Mouse (Mus musculus) limb, embryonic 15.5 days (tissue): ENCODE measurements around the gene Strn4. TPM values are rescaled to one million over a fixed set of nuclear protein-coding genes. Genes with fewer than 3 reads are reported as not detected.

Experiments
- ATAC-seq: fragments of 200-750 bp; cut with Nextera tagmentation; 2 replicates; pipeline ENCODE4 v1.8.0; 2017; ENCODE audit warnings: low read depth, moderate TSS enrichment; ENCODE audit not compliant: insufficient number of reproducible peaks, low FRiP score, low TSS enrichment
- H3K27ac ChIP-seq: fragments of 300-500 bp; sonication (generic); 2 replicates; pipeline ENCODE4 v1.5.1; 2015; ENCODE audit warnings: moderate library complexity, mild to moderate bottlenecking, inconsistent platforms
- H3K27me3 ChIP-seq: fragments of 300-500 bp; sonication (generic); 2 replicates; pipeline ENCODE4 v1.6.1; 2015; ENCODE audit warnings: inconsistent platforms
- H3K36me3 ChIP-seq: fragments of 300-500 bp; sonication (generic); 2 replicates; pipeline ENCODE4 v1.6.1; 2015; ENCODE audit warnings: inconsistent platforms
- H3K4me1 ChIP-seq: fragments of 300-500 bp; sonication (generic); 2 replicates; pipeline ENCODE4 v1.6.1; 2015; ENCODE audit warnings: inconsistent platforms
- H3K4me2 ChIP-seq: fragments of 300-500 bp; sonication (generic); 2 replicates; pipeline ENCODE4 v1.6.1; 2015; ENCODE audit warnings: mild to moderate bottlenecking, inconsistent platforms
- H3K4me3 ChIP-seq: fragments of 300-500 bp; sonication (generic); 2 replicates; pipeline ENCODE4 v1.5.1; 2015; ENCODE audit warnings: mild to moderate bottlenecking, inconsistent platforms
- H3K9ac ChIP-seq: fragments of 300-500 bp; sonication (generic); 2 replicates; pipeline ENCODE4 v1.6.1; 2015; ENCODE audit warnings: inconsistent platforms
- H3K9me3 ChIP-seq: fragments of 300-500 bp; sonication (generic); 2 replicates; pipeline ENCODE4 v1.6.1; 2016; ENCODE audit warnings: inconsistent platforms
- WGBS: fragments of 180-500 bp; shearing (Covaris S2); methylation state at CpG from one replicate; pipeline ENCODE4 v1.1.7; 2015; 5-methylcytosine and 5-hydroxymethylcytosine counted together
- polyA plus RNA-seq: library from polyadenylated mRNA; unstranded; fragments of >200 nt; fragmentation: Nextera tagmentation; extraction: Ambion mirVana; gene quantifications from 2 replicates; pipeline ENCODE4 v1.2.1, GENCODE M21; 2015

The Strn4 gene
- polyA plus RNA-seq, 1 experiment from 2014 or later, result 96.1 TPM

GRCm38 (mm10) chr7:16845072-16845819 is 29.6 kb downstream of the Strn4 start:
- H3K9ac ChIP-seq, result peak overlapping the region; percentile 40
- H3K4me3 ChIP-seq, result peak overlapping the region; percentile 62
- 0 out of 2 replicates have a peak, but pooled peaks have one; percentile 7 for ATAC-seq
- peak overlapping the region; percentile 89 for H3K27ac ChIP-seq
- peaks cover 36% of the 10 kb centered on the region for H3K4me1 ChIP-seq
- 12% methylated on average over 14 of the region's 14 CpGs for WGBS
- peak overlapping the region; percentile 92 for H3K4me2 ChIP-seq
- H3K9me3 ChIP-seq, result no peaks in the 10 kb centered on the region
- H3K36me3 ChIP-seq, result peaks cover 45% of the 10 kb centered on the region
- no peaks in the 10 kb centered on the region for H3K27me3 ChIP-seq

DNA sequence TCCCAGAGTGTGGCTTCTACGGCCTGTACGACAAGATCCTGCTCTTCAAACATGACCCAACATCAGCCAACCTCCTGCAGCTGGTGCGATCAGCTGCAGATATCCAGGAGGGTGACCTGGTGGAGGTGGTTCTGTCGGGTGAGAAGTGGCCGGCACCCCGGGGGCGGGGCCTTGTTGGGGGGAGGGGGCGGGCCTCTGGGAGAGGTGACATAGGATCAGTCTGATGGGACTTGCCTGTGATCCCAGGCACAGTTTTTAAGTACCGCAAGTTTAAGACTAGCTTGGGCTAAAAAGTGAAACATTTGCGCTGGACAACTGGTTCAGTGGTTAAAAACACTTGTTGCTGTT is 30.1 kb downstream of the Strn4 start:
- no peaks in the 10 kb centered on the region for H3K9me3 ChIP-seq
- H3K4me3 ChIP-seq, result peak overlapping the region; percentile 62
- no peak for ATAC-seq
- peak overlapping the region; percentile 92 for H3K4me2 ChIP-seq
- H3K4me1 ChIP-seq, result peaks cover 36% of the 10 kb centered on the region
- H3K9ac ChIP-seq, result peak overlapping the region; percentile 40; the same call in 1 of the 2 replicates
- 34% methylated on average over 10 of the region's 10 CpGs for WGBS
- peak overlapping the region; percentile 89 for H3K27ac ChIP-seq
- H3K36me3 ChIP-seq, result peaks cover 45% of the 10 kb centered on the region
- no peaks in the 10 kb centered on the region for H3K27me3 ChIP-seq

DNA sequence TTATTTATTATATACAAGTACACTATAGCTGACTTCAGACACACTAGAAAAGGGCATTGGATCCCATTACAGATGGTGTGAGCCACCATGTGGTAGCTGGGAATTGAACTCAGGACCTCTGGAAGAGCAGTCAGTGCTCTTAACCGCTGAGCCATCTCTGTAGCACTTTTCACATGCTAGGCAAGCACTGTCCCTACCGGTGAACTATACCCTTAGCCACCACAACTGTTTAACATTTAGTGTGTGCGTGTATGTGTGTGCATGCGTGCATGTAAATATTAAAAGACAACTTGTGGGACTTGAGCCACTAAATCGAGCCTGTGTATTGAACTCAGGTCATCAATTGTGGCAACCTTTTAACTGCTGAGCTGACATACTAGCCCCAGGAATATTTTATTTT is 31.1 kb downstream of the Strn4 start:
- Histone ChIP-seq H3K36me3 (peaks cover 43% of the 10 kb centered on the region), H3K9me3 (no peaks in the 10 kb centered on the region), H3K9ac (no peak overlapping the region), H3K27me3 (no peaks in the 10 kb centered on the region), H3K4me2 (no peak overlapping the region), H3K4me3 (no peak overlapping the region), H3K4me1 (peaks cover 30% of the 10 kb centered on the region), H3K27ac (no peak overlapping the region)
- no peak for ATAC-seq
- WGBS, result 95% methylated on average over 5 of the region's 5 CpGs

GRCm38 (mm10) chr7:16847507-16847906 is 31.8 kb downstream of the Strn4 start:
- WGBS, result 87% methylated on average over 19 of the region's 19 CpGs
- ATAC-seq, result no peak
- H3K36me3 ChIP-seq, result peaks cover 49% of the 10 kb centered on the region

DNA sequence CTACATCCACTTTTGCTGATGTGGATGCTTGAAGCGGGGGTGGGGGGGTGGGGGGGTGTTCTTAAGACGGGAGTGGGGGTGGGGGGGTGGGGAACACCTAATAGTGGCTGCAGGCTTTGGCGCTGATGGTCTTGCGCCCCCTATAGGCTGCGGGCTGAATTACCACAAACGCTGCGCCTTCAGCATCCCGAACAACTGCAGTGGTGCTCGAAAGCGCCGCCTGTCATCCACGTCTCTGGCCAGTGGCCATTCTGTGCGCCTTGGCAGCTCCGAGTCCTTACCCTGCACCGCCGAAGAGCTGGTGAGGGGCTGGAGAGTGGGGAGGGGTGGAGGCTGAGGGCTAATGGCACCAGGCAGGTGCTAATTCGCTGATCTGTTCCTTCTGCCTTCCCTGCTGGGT is 32.9 kb downstream of the Strn4 start:
- Histone ChIP-seq H3K36me3 (peaks cover 55% of the 10 kb centered on the region), H3K4me3 (no peak overlapping the region), H3K27me3 (no peaks in the 10 kb centered on the region), H3K27ac (no peak overlapping the region), H3K4me2 (no peak overlapping the region), H3K4me1 (peaks cover 25% of the 10 kb centered on the region), H3K9ac (no peak overlapping the region), H3K9me3 (no peaks in the 10 kb centered on the region)
- ATAC-seq, result no peak
- 33% methylated on average over 17 of the region's 17 CpGs for WGBS

More at GRCm38 (mm10) chr7:16847507-16847906, 31.8 kb downstream of the Strn4 start:
- no peak overlapping the region for H3K4me2 ChIP-seq
- no peak overlapping the region for H3K9ac ChIP-seq
- no peaks in the 10 kb centered on the region for H3K9me3 ChIP-seq
- peaks cover 27% of the 10 kb centered on the region for H3K4me1 ChIP-seq
- no peak overlapping the region for H3K4me3 ChIP-seq
- no peaks in the 10 kb centered on the region for H3K27me3 ChIP-seq
- H3K27ac ChIP-seq, result no peak overlapping the region

DNA sequence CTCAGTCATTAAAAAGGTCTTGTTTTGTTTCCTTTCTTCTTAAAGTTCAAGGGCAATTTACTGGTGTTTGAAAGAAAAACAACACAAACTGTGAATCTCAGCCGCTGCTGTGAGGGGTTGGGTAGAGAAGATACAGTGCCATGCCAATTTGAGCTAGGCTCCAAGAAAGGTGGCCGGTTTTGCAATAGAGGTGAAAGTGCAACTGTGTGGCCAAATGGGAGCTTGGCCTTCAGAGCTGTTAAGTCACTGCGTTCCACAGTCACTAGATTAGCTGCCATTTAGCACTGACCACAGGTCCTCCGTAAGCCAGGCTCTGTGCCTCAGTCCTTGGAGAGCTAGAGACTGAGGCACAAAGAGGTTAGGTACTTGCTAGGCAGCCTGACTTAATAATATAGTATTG is 35.9 kb downstream of the Strn4 start:
- no peak overlapping the region for H3K4me3 ChIP-seq
- H3K27ac ChIP-seq, result no peak overlapping the region
- 90% methylated on average over 4 of the region's 4 CpGs for WGBS
- ATAC-seq, result no peak
- no peaks in the 10 kb centered on the region for H3K27me3 ChIP-seq
- no peak overlapping the region for H3K4me2 ChIP-seq
- H3K36me3 ChIP-seq, result peaks cover 84% of the 10 kb centered on the region
- H3K9me3 ChIP-seq, result no peaks in the 10 kb centered on the region
- no peak overlapping the region for H3K9ac ChIP-seq
- peaks cover 4% of the 10 kb centered on the region; the same call in 1 of the 2 replicates for H3K4me1 ChIP-seq

- Histone ChIP-seq H3K9ac (no peak overlapping the region), H3K4me1 (peaks cover 4% of the 10 kb centered on the region; the same call in 1 of the 2 replicates), H3K9me3 (no peaks in the 10 kb centered on the region), H3K27ac (peak overlapping the region; percentile 38; the same call in 1 of the 2 replicates), H3K36me3 (peaks cover 88% of the 10 kb centered on the region), H3K27me3 (no peaks in the 10 kb centered on the region), H3K4me2 (no peak overlapping the region), H3K4me3 (no peak overlapping the region)
- no peak for ATAC-seq
- WGBS, result 75% methylated on average over 14 of the region's 14 CpGs
These were observed 37.7 kb downstream of the Strn4 start for GRCm38 (mm10) chr7:16853302-16853831.

GRCm38 (mm10) chr7:16858336-16858735 is 42.6 kb downstream of the Strn4 start:
- Histone ChIP-seq H3K27me3 (no peaks in the 10 kb centered on the region), H3K36me3 (peaks cover 93% of the 10 kb centered on the region), H3K4me3 (no peak overlapping the region), H3K9me3 (no peaks in the 10 kb centered on the region), H3K4me2 (no peak overlapping the region), H3K4me1 (0 out of 2 replicates have a peak, but pooled peaks cover 4% of the 10 kb centered on the region), H3K9ac (no peak overlapping the region), H3K27ac (no peak overlapping the region)
- no peak for ATAC-seq
- 26% methylated on average over 17 of the region's 17 CpGs for WGBS

GRCm38 (mm10) chr7:16859902-16860651 is 44.4 kb downstream of the Strn4 start:
- H3K4me1 ChIP-seq, result no peaks in the 10 kb centered on the region
- WGBS, result 37% methylated on average over 5 of the region's 5 CpGs
- H3K4me3 ChIP-seq, result no peak overlapping the region
- peaks cover 91% of the 10 kb centered on the region for H3K36me3 ChIP-seq
- H3K27ac ChIP-seq, result no peak overlapping the region
- H3K4me2 ChIP-seq, result no peak overlapping the region
- no peak overlapping the region for H3K9ac ChIP-seq
- no peaks in the 10 kb centered on the region for H3K27me3 ChIP-seq
- no peak for ATAC-seq
- H3K9me3 ChIP-seq, result no peaks in the 10 kb centered on the region

DNA sequence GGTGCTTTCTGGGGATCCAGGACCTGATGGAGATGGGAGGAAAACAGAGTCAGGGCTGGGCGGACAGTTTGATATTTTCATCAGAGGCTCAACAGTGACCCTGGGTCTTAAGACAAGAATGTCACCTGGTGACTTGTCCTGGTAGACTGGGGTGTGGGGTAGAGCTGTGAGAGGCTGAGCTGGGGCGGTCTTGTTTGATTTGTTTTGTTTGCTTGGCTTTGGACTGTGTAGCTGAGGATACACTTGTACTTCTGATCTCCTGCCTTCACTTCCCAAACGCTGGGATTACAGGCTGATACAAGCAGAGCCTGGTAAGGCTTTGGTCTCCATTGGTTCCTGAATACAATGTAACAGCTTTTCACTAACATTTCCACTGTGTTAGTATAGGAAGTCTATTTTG is 51.8 kb downstream of the Strn4 start:
- Histone ChIP-seq H3K4me1 (0 out of 2 replicates have a peak, but pooled peaks cover 10% of the 10 kb centered on the region), H3K27me3 (no peaks in the 10 kb centered on the region), H3K4me2 (no peak overlapping the region), H3K9ac (no peak overlapping the region), H3K9me3 (no peaks in the 10 kb centered on the region), H3K4me3 (no peak overlapping the region), H3K36me3 (peaks cover 89% of the 10 kb centered on the region), H3K27ac (no peak overlapping the region)
- 91% methylated on average over 3 of the region's 3 CpGs for WGBS
- no peak for ATAC-seq

DNA sequence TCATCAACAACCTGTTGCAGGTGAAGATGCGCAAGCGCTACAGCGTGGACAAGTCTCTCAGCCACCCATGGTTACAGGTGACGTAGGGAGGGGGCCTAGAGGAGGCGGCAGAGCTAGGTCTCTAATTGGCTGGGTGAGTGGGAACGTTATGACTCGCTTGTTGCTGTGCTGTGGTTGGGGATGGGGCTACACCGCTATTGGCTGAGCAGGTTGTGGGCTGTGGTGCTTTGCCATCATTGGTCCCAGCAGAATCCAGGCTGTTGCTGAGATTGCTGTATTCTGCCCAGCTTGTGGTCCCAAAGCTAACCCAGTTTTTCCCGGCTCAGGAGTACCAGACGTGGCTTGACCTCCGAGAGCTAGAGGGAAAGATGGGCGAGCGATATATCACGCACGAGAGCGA is 53.8 kb downstream of the Strn4 start:
- Histone ChIP-seq H3K27ac (no peak overlapping the region), H3K4me3 (0 out of 2 replicates have a peak overlapping the region, but pooled peaks have one; percentile 9), H3K4me2 (peak overlapping the region; percentile 1; the same call in 1 of the 2 replicates), H3K27me3 (no peaks in the 10 kb centered on the region), H3K9me3 (no peaks in the 10 kb centered on the region), H3K36me3 (peaks cover 71% of the 10 kb centered on the region), H3K9ac (peak overlapping the region; percentile 4; the same call in 1 of the 2 replicates), H3K4me1 (0 out of 2 replicates have a peak, but pooled peaks cover 14% of the 10 kb centered on the region)
- ATAC-seq, result peak; percentile 73
- WGBS, result 17% methylated on average over 16 of the region's 16 CpGs

GRCm38 (mm10) chr7:16871600-16871999 is 55.9 kb downstream of the Strn4 start:
- Histone ChIP-seq H3K4me2 (no peak overlapping the region), H3K4me1 (peaks cover 15% of the 10 kb centered on the region; the same call in 1 of the 2 replicates), H3K27me3 (no peaks in the 10 kb centered on the region), H3K4me3 (no peak overlapping the region), H3K9ac (no peak overlapping the region), H3K27ac (no peak overlapping the region), H3K36me3 (peaks cover 52% of the 10 kb centered on the region), H3K9me3 (no peaks in the 10 kb centered on the region)
- no peak for ATAC-seq
- 74% methylated on average over 10 of the region's 10 CpGs for WGBS
